Mouse (Mus musculus) cortical plate, adult 2 months (tissue): ENCODE results near the gene Adam10.

Source experiments
- CTCF ChIP-seq: fragments of 200-500 bp; IDR thresholded peaks from 2 replicates; pipeline ENCODE4 v1.5.1; 2011; ENCODE audit warnings: mild to moderate bottlenecking, control low read depth, low read length; ENCODE audit not compliant: insufficient read depth; ENCODE audit errors: extremely low read depth
- POLR2A ChIP-seq: fragments of 200-500 bp; IDR thresholded peaks from 2 replicates; pipeline ENCODE4 v1.6.1; 2011; ENCODE audit warnings: mild to moderate bottlenecking, low read length, control low read depth; ENCODE audit not compliant: insufficient read depth; ENCODE audit errors: extremely low read depth

DNA sequence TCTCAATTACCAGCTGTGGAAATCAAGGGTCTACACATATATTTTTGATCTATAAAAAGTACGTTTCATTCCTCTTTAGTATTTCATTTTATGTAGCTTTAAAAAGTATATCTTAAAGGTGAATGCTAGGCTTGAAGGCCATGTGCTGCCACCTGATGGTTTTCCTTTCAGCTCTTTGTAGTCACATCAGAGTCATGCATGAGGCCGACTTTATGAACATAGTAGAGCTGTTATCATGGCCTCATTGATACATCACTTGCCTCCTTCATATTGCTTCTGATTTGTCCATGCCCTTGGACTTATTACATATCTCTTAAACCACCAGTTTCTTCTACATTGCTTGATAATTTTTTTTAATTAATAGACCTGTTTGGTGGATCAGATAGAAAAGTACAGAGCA lies 16.9 kb downstream of the Adam10 start:
- TF ChIP-seq POLR2A (no peak), CTCF (no peak)
